Mouse (Mus musculus) embryonic fibroblast, embryonic 13.5 days (primary cell): ENCODE data around the gene Khnyn.

ENCODE experiments used
- CTCF ChIP-seq: IDR thresholded peaks from 2 replicates; pipeline ENCODE4 v1.5.1; 2011; ENCODE audit warnings: mild to moderate bottlenecking, control low read depth, low read length, moderate library complexity, borderline replicate concordance; ENCODE audit not compliant: insufficient read depth
- POLR2A ChIP-seq: IDR thresholded peaks from 2 replicates; pipeline ENCODE4 v1.6.1; 2011; ENCODE audit warnings: low read depth, mild to moderate bottlenecking, control low read depth, low read length, moderate library complexity

- TF ChIP-seq CTCF (no peak), POLR2A (peak; percentile 70; the same call in 1 of the 2 replicates)
These were observed 29.6 kb upstream of the Khnyn start for GRCm38 (mm10) chr14:55855101-55855561.
